Mouse (Mus musculus): ENCODE measurements at regions not wholly inside any gene's neighbourhood (a gene's known extent, or its start where the extent isn't known, plus 50 kb on each side); places are given as distances from the start of the nearest gene placed in this dataset.

DNA sequence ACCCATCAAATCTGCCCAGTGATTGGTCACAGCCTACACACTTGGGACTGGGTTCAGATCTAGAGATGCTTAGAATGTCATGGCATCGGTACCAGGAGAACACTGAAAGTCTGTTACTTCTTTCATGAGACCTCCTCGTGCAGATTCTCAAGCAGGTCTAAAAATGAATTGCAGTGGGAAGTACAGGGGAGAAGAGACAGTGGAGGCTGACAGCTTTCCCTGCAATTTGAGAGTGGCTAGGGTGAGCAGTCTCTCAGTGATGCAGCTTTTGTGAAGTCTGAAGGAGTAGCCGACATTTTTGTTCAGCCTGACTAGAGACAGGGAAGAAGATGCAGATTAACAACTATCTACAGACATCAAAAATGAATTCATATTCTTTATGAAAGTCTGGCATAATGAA lies 112.5 kb downstream of the Fam198b start:
- DNase-seq (ENCODE audit: low read depth) = no peak

GRCm38 (mm10) chr3:80002335-80002734 lies 118.0 kb downstream of the Fam198b start:
- DNase-seq (ENCODE audit: low read depth) = no peak

- DNase-seq (ENCODE audit: low read depth) = peak; percentile 73
These were observed 119.2 kb downstream of the Fam198b start for GRCm38 (mm10) chr3:80003300-80004090.

GRCm38 (mm10) chr3:80004556-80004955 lies 120.2 kb downstream of the Fam198b start:
- no peak for DNase-seq (ENCODE audit: low read depth)

DNA sequence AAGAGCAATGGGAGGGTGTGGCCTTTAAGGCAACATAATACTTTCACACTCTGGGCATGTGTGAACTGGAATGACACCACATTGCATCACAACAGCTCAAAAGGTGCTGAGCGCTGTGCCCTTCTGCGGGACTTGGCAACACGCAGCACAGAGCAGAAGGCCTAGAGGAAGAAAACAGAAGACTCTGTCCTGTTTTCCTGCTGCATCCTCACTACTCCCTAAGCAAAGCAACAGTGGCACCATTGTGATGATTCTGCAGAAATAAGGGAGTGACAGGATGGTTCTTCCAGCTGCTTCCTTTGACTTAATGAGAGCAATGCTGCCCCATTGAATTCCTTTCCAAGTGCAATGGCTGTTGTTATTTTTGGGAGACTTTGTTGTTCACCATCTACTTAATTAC lies 120.6 kb downstream of the Fam198b start:
- DNase-seq (ENCODE audit: low read depth) = no peak

DNA sequence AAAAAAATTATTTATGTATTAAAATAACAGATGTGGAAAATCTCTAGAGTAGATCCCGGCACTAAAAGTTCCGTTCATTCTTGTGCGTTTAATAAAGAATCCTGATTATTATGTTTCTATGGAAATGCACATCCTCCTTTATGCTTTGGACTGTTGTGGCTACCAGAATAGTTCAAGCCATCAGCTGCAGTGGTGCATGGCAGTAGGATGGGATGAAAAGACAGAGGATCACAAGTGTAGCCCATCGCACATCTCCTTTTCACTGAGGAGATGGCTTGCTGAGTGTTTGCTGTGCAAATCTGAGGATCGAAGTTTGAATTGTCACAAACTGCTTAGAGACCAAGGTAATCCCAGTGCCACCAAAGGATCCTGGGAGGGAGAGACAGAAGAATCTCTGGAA lies 121.0 kb downstream of the Fam198b start:
- DNase-seq (ENCODE audit: low read depth) = no peak

- DNase-seq (ENCODE audit: low read depth) = no peak
These were observed 121.9 kb downstream of the Fam198b start for GRCm38 (mm10) chr3:80006263-80006662.

- no peak for DNase-seq (ENCODE audit: low read depth)
These were observed 122.7 kb downstream of the Fam198b start for GRCm38 (mm10) chr3:80007006-80007405.

- no peak for DNase-seq (ENCODE audit: low read depth)
These were observed 124.9 kb downstream of the Fam198b start for GRCm38 (mm10) chr3:80009275-80009674.

DNA sequence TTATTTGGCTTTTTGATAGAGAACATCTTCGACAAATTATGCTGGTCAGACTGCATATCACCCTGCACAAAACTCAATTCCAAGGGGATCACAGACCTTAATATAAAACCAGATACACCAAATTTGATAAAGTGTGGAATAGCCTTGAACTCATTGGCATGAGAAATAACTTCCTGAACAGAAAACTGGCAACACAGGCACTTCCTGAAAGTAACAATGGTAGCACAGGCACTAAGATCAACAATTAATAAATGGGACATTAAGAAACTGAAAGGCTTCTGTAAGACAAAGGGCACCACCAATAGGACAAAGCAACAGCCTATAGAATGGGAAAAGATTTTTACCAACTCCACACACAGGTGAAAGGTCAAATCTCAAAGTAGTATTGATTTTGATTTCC lies 141.5 kb downstream of the Fam198b start:
- DNase-seq (ENCODE audit: low read depth) = no peak

GRCm38 (mm10) chr3:80033071-80033470 lies 148.7 kb downstream of the Fam198b start:
- no peak for DNase-seq (ENCODE audit: low read depth)

- no peak for DNase-seq (ENCODE audit: low read depth)
These were observed 154.3 kb downstream of the Fam198b start for GRCm38 (mm10) chr3:80038553-80039129.

DNA sequence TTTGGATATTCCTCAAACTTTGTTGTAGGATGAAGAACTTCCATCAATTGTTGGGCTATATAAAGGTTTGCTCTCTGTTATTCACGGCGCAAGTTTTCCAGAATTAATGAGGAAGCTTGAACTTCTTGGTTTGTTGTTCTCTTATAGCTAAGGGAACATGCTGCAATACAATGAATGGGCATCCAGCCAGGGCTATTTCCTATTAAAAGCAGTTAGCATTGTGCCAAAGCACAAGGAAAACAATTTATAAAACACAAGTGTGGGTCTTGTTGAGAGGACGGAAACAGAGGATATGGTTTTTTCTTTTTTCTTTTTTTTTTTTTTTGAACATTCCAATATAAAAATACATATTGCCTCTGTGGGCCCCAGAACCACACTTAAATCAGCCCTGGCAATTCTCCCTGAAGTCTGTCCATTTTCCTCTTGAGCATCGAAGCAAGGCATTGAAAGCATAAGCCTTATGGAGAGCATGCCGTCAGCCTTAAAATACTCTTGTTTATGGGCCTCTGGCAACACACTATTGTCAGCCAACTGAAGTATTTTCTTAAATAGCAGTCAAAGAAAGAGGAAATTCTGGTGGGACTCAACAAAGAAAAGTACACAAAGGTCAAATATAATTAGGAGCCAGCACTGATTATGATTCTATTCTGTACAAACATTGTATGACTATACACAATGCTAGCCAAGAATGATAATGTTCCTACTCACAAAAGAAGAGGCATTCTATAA lies 158.6 kb downstream of the Fam198b start:
- no peak for DNase-seq (ENCODE audit: low read depth)

DNA sequence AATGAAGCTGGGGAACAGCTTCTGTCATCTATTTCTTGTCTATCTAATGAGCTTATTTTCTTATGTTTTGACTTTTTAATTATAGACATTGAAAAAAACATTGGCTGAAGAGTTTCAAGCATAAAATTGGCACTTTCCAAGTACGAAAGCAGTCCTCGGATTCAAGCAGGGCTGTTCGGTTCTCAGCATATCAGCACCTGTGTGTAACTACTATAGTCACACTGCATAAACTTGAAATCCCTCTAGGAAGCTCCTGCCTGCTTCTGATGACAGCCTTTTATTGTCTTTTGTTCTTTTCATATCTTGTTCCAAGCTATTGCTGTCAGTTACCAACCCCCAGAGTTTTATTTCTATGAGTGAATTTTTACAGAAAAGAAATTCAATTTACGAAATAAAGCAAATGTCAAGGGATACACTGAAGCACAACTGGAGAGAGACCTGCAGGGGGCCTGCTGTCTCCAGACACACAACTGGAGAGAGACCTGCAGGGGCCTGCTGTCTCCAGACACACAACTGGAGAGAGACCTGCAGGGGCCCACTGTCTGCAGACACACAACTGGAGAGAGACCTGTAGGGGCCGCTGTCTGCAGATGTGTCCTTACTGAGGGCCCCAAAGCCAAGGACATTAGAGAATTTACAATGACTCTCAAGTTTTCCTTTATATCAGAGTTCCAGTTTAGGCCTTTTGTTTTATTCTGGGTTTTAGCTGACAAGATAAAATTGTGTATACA lies 165.3 kb downstream of the Fam198b start:
- DNase-seq (ENCODE audit: low read depth) = no peak

GRCm38 (mm10) chr3:80050920-80051319 lies 166.6 kb downstream of the Fam198b start:
- no peak for DNase-seq (ENCODE audit: low read depth)

- no peak for DNase-seq (ENCODE audit: low read depth)
These were observed 167.6 kb downstream of the Fam198b start for GRCm38 (mm10) chr3:80051963-80052362.

DNA sequence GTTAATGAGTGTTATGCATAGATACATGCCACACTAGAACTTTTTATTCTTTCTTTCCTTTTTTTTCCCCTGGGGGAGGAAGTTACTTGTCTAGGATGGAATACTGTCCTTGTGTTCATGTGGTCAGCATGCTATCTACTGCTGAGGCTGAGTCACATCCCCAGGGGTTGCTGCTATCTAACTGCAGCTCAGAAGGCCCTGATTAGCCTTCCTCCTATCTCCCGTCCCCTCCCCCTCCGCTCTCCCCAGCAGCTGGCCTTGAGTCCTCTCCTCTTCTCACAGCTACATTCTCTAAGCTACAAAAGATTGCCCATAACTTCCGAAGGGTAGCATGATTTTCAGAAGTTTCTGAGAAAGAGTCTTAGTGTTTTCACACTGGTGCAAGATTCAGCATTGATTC lies 168.5 kb downstream of the Fam198b start:
- no peak for DNase-seq (ENCODE audit: low read depth)

DNA sequence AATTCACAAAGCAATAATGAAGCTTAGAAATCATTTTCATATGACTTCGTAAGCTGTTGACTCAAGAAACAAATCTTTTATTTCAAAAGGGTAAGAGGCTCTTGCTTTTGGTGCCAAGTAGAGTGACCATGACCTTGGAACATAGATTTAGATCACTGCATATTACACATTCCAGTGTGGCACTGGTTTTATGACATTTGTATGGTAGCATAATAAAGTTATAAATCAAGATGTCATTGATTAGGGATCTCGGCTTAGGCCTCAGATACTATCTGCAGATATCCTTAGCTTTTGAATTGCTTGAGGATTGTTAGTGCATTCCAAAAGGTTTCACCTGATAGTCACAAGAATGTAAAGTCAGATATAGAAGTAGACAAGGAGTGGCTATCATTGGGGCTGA lies 169.1 kb downstream of the Fam198b start:
- no peak for DNase-seq (ENCODE audit: low read depth)

DNA sequence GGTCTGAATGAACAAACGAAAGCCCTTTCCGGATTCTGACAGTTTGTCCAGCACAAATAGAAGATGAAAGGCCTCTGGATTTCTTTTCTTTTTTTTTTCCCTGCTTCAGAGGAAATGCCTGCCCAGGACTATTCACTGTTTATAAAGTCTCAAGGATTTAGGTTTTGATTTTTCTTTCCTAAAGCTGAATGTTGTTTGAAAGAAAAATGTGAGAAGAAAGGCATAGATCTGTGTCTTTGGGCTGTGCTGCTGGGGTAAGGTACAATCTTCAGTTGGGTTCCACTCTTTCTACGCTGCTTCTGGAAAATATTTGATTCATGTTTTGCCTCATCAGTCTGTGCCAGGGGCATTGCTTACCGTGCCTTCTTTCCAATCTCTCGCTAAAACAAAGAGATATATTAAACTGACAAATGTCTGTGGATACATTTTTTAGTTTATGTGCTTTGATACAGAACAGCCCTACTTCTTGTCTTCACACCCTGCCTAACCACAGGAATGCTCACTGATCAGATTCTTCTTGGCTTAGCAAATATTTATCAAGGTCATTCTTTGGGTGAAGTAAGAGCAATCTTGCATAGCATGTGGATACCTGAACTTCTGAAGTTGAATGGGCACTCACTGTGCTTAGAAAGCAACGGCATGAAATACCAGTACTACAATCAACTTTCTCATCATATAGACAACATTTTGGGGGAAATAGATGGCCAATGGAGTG lies 172.5 kb downstream of the Fam198b start:
- no peak for DNase-seq (ENCODE audit: low read depth)

DNA sequence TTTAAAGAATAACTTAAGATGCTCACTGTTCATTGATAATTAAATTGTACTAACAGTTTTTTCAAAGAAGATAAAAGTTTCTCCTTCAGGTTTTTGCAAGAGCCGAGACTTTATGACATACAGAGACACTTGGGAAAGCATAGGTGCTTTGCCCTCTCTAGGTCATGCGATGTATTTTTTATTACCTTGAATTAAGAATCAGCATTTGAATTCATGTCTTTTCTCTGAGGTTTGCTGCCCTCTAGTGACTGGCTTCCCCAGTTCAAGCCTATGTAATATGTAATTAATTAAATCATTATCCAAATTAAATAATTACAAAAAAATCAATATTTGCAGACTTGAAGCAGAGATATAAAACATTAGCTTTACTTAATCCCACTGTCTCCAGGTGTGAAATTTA lies 174.4 kb downstream of the Fam198b start:
- no peak for DNase-seq (ENCODE audit: low read depth)

GRCm38 (mm10) chr3:80070726-80071125 lies 186.4 kb downstream of the Fam198b start:
- DNase-seq (ENCODE audit: low read depth) = no peak

Data from fibroblast of lung, adult 2 months (primary cell).